In the genomic region with DNA sequence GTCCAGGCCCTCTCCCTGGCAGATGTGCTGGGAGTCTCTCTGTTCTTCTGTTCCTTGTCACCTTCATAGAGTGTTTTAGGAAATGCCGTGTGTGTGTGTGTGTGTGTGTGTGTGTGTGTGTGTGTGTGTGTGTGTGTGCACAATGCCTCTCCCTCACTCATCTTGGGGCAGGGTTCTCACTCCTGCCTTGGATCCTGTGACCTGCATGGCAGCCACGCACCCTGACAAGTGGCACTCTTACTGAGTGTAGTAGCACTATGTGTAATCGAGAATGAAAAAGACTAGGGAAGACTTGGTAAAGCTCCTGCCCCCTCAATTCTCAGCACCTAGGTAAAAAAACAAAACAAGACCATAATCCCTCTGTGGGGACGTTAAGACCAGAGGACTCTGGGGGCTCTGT, we compare ENCODE assay signal across 8 mouse cellular contexts. TPM values are rescaled to one million over a fixed set of nuclear protein-coding genes. Genes with fewer than 3 reads are reported as not detected.
A peak's percentile ranks its signal among the peaks of the same experiment; 100 is the strongest.
DNase-seq lines count a peak whose midpoint lies in the region; ATAC-seq and TF ChIP-seq lines count a peak whose summit lies in the region.

No protein-coding gene starts in this region.

- no peak for DNase-seq in heart, embryonic 10.5 days (ENCODE audit: low spot score)
- DNase-seq in heart, adult 9 months (ENCODE audit: low spot score in 2 of 2): no peak
- no peak for DNase-seq in midbrain, embryonic 10.5 days (ENCODE audit: low spot score)
- DNase-seq in B cell, adult 2 months: no peak
- DNase-seq in MN1 (ENCODE audit: low spot score): no peak
- no peak for DNase-seq in right cerebral cortex, postnatal 10 days (ENCODE audit: low spot score in 2 of 2)

- H3K27ac ChIP-seq in heart, embryonic 10.5 days: peak overlapping the region; percentile 89
- peak overlapping the region; percentile 66 for H3K27ac ChIP-seq in forebrain, embryonic 15.5 days (replicated peaks)
- H3K27ac ChIP-seq in midbrain, embryonic 10.5 days (replicated peaks): peak overlapping the region; percentile 90

- peaks cover 87% of the 10 kb centered on the region for H3K4me1 ChIP-seq in heart, embryonic 10.5 days
- H3K4me1 ChIP-seq in E14TG2a.4 (replicated peaks; ENCODE audit: low read depth, low read length): peaks cover 98% of the 10 kb centered on the region
- peaks cover 16% of the 10 kb centered on the region for H3K4me1 ChIP-seq in forebrain, embryonic 15.5 days
- H3K4me1 ChIP-seq in midbrain, embryonic 10.5 days: peaks cover 82% of the 10 kb centered on the region

- H3K36me3 ChIP-seq in heart, embryonic 10.5 days: peaks cover 58% of the 10 kb centered on the region
- H3K36me3 ChIP-seq in E14TG2a.4 (ENCODE audit: insufficient read depth, low read length): peaks cover 98% of the 10 kb centered on the region
- peaks cover 29% of the 10 kb centered on the region for H3K36me3 ChIP-seq in forebrain, embryonic 15.5 days
- peaks cover 49% of the 10 kb centered on the region for H3K36me3 ChIP-seq in midbrain, embryonic 10.5 days

- H3K9ac ChIP-seq in forebrain, embryonic 15.5 days (replicated peaks): no peak overlapping the region

- H3K4me3 ChIP-seq in heart, embryonic 10.5 days: no peak overlapping the region
- H3K4me3 ChIP-seq in E14TG2a.4 (replicated peaks; ENCODE audit: low read length): peak overlapping the region; percentile 54; the same call in 1 of the 2 replicates
- no peak overlapping the region for H3K4me3 ChIP-seq in forebrain, embryonic 15.5 days
- H3K4me3 ChIP-seq in midbrain, embryonic 10.5 days: no peak overlapping the region

- TF ChIP-seq CTCF in E14TG2a.4 (conservative IDR thresholded peaks at IDR 0.05; ENCODE audit: low read length): no peak

- H3K27me3 ChIP-seq in heart, embryonic 10.5 days (ENCODE audit: insufficient read depth, poor library complexity, severe bottlenecking): no peaks in the 10 kb centered on the region
- no peaks in the 10 kb centered on the region for H3K27me3 ChIP-seq in E14TG2a.4 (ENCODE audit: insufficient read depth, low read length)
- no peaks in the 10 kb centered on the region for H3K27me3 ChIP-seq in forebrain, embryonic 15.5 days
- 0 out of 2 replicates have a peak, but pooled peaks cover 6% of the 10 kb centered on the region for H3K27me3 ChIP-seq in midbrain, embryonic 10.5 days (ENCODE audit: low read depth, poor library complexity, severe bottlenecking)

- WGBS in heart, embryonic 10.5 days: 49% methylated on average over 4 of the region's 4 CpGs
- WGBS in forebrain, embryonic 15.5 days: 43% methylated on average over 4 of the region's 4 CpGs
- WGBS in midbrain, embryonic 10.5 days: 50% methylated on average over 4 of the region's 4 CpGs

- ATAC-seq in forebrain, embryonic 15.5 days (replicated peaks): no peak

- H3K4me2 ChIP-seq in forebrain, embryonic 15.5 days (replicated peaks): no peak overlapping the region

- no peaks in the 10 kb centered on the region for H3K9me3 ChIP-seq in heart, embryonic 10.5 days
- no peaks in the 10 kb centered on the region for H3K9me3 ChIP-seq in E14TG2a.4 (ENCODE audit: low read length)
- H3K9me3 ChIP-seq in forebrain, embryonic 15.5 days: no peaks in the 10 kb centered on the region
- H3K9me3 ChIP-seq in midbrain, embryonic 10.5 days (replicated peaks): no peaks in the 10 kb centered on the region

RNA-seq across cellular contexts. Expression of gene Lasp1, which starts 20.3 kb away (rescaled TPM):
- 50.8 and 65.1 TPM in 2 replicates for polyA plus RNA-seq in heart, embryonic 10.5 days (2016; fragmentation: Nextera tagmentation; extraction: Ambion mirVana)
- polyA plus RNA-seq in forebrain, embryonic 15.5 days (2015; fragmentation: Nextera tagmentation; extraction: Ambion mirVana): 129 and 132 TPM in 2 replicates
- polyA plus RNA-seq in midbrain, embryonic 10.5 days (2016; fragmentation: Nextera tagmentation; extraction: Ambion mirVana): 75.1 and 88.8 TPM in 2 replicates

RNA-seq across cellular contexts. Expression of gene B230217C12Rik, which starts 21.5 kb away (rescaled TPM):
- polyA plus RNA-seq in heart, embryonic 10.5 days (2016; fragmentation: Nextera tagmentation; extraction: Ambion mirVana): 9.2 and 9.6 TPM in 2 replicates
- polyA plus RNA-seq in forebrain, embryonic 15.5 days (2015; fragmentation: Nextera tagmentation; extraction: Ambion mirVana): 17.8 and 21.0 TPM in 2 replicates
- polyA plus RNA-seq in midbrain, embryonic 10.5 days (2016; fragmentation: Nextera tagmentation; extraction: Ambion mirVana): 12.6 and 14.3 TPM in 2 replicates

RNA-seq across cellular contexts. Expression of gene Rpl23, which starts 36.9 kb away (rescaled TPM):
- polyA plus RNA-seq in heart, embryonic 10.5 days (2016; fragmentation: Nextera tagmentation; extraction: Ambion mirVana): 387 and 414 TPM in 2 replicates
- polyA plus RNA-seq in forebrain, embryonic 15.5 days (2015; fragmentation: Nextera tagmentation; extraction: Ambion mirVana): 327 and 370 TPM in 2 replicates
- 378 and 451 TPM in 2 replicates for polyA plus RNA-seq in midbrain, embryonic 10.5 days (2016; fragmentation: Nextera tagmentation; extraction: Ambion mirVana)

RNA-seq across cellular contexts. Expression of gene 1700001P01Rik, which starts 43.4 kb away (rescaled TPM):
- polyA plus RNA-seq in heart, embryonic 10.5 days (2016; fragmentation: Nextera tagmentation; extraction: Ambion mirVana): 0.30 TPM in 1 of 2 replicates, not detected in the other
- polyA plus RNA-seq in forebrain, embryonic 15.5 days (2015; fragmentation: Nextera tagmentation; extraction: Ambion mirVana): 0.39 and 0.75 TPM in 2 replicates
- polyA plus RNA-seq in midbrain, embryonic 10.5 days (2016; fragmentation: Nextera tagmentation; extraction: Ambion mirVana): 0.20 and 0.46 TPM in 2 replicates

RNA-seq across cellular contexts. Expression of gene Cwc25, which starts 52.7 kb away (rescaled TPM):
- polyA plus RNA-seq in heart, embryonic 10.5 days (2016; fragmentation: Nextera tagmentation; extraction: Ambion mirVana): 11.6 and 17.0 TPM in 2 replicates
- 18.0 and 18.6 TPM in 2 replicates for polyA plus RNA-seq in forebrain, embryonic 15.5 days (2015; fragmentation: Nextera tagmentation; extraction: Ambion mirVana)
- polyA plus RNA-seq in midbrain, embryonic 10.5 days (2016; fragmentation: Nextera tagmentation; extraction: Ambion mirVana): 20.5 and 21.8 TPM in 2 replicates
